Mouse (Mus musculus) CH12.LX (cell line): Measurements from ENCODE around the gene Tgfa. TPM values are rescaled to one million over a fixed set of nuclear protein-coding genes. Genes with fewer than 3 reads are reported as not detected.

ENCODE experiments used
- DNase-seq: peaks from one replicate; pipeline ENCODE4 v3.0.0-alpha.2; 2013; ENCODE audit errors: extremely low read depth
- H3K27ac ChIP-seq: 2 replicates; pipeline ENCODE4 v1.5.1; 2012; ENCODE audit warnings: low read depth, mild to moderate bottlenecking, control low read depth, moderate library complexity; ENCODE audit not compliant: insufficient read depth
- H3K27me3 ChIP-seq: replicated peaks from 2 replicates; pipeline ENCODE3; 2012; ENCODE audit warnings: inconsistent platforms
- H3K36me3 ChIP-seq, 2 experiments: replicated peaks in 1 of 2; 2 replicates each; pipeline versions ENCODE3 to v1.6.1; 2012; ENCODE audit warnings: inconsistent platforms in 1 of 2, low read length in 1 of 2, mild to moderate bottlenecking in 1 of 2, mixed read lengths in 1 of 2, moderate library complexity in 1 of 2; ENCODE audit not compliant: control insufficient read depth in 1 of 2, insufficient read depth in 1 of 2
- H3K4me1 ChIP-seq, 2 experiments: 2 replicates each; pipeline ENCODE4 v1.6.1; 2012; ENCODE audit warnings: inconsistent platforms in 1 of 2, moderate library complexity in 1 of 2; ENCODE audit not compliant: insufficient read depth in 2 of 2, control insufficient read depth in 1 of 2
- H3K4me2 ChIP-seq: 2 replicates; pipeline ENCODE4 v1.6.1; 2012; ENCODE audit warnings: low read depth, mild to moderate bottlenecking, control low read depth; ENCODE audit not compliant: poor library complexity, insufficient read depth, severe bottlenecking
- H3K4me3 ChIP-seq, 3 experiments: fragments of 150-350 bp in 1 of 3; sonication (generic) in 1 of 3; replicated peaks in 1 of 3; 2 replicates each; pipeline versions ENCODE3 to v1.5.1; 2011 to 2012; ENCODE audit warnings: low read depth in 2 of 3, low read length in 2 of 3, mild to moderate bottlenecking in 2 of 3, moderate library complexity in 2 of 3, control low read depth in 1 of 3, improper control_type of control experiment in 1 of 3, inconsistent platforms in 1 of 3, mixed read lengths in 1 of 3; ENCODE audit not compliant: poor library complexity in 1 of 3
- H3K79me2 ChIP-seq: replicated peaks from 2 replicates; pipeline ENCODE4 v1.6.1; 2012; ENCODE audit warnings: mild to moderate bottlenecking, moderate library complexity; ENCODE audit not compliant: control insufficient read depth, poor library complexity, insufficient read depth, severe bottlenecking; ENCODE audit errors: extremely low read depth
- H3K9ac ChIP-seq: 2 replicates; pipeline ENCODE4 v1.6.1; 2012; ENCODE audit warnings: low read depth, mild to moderate bottlenecking, control low read depth, moderate library complexity; ENCODE audit not compliant: insufficient read depth
- H3K9me3 ChIP-seq: replicated peaks from 2 replicates; pipeline ENCODE3; 2012; ENCODE audit warnings: low read length, inconsistent platforms, mixed read lengths
- BHLHE40 ChIP-seq: IDR thresholded peaks from 2 replicates; pipeline ENCODE4 v1.6.1; 2011; ENCODE audit warnings: mild to moderate bottlenecking, low read depth, low read length, improper control_type of control experiment
- ELF1 ChIP-seq: IDR thresholded peaks from 2 replicates; pipeline ENCODE4 v1.6.1; 2014; ENCODE audit warnings: low read depth, mild to moderate bottlenecking, inconsistent platforms, low read length, improper control_type of control experiment
- EP300 ChIP-seq: IDR thresholded peaks from 2 replicates; pipeline ENCODE4 v1.6.1; 2011; ENCODE audit warnings: low read length, improper control_type of control experiment
- ETS1 ChIP-seq: conservative IDR thresholded peaks from 2 replicates; pipeline ENCODE4 v1.6.1; 2012; ENCODE audit warnings: low read depth, mild to moderate bottlenecking, inconsistent platforms, low read length, improper control_type of control experiment, moderate library complexity
- HCFC1 ChIP-seq: IDR thresholded peaks from 2 replicates; pipeline ENCODE4 v1.6.1; 2012; ENCODE audit warnings: low read depth, mild to moderate bottlenecking, inconsistent platforms, low read length, improper control_type of control experiment
- JUN ChIP-seq: IDR thresholded peaks from 2 replicates; pipeline ENCODE4 v1.6.1; 2011; ENCODE audit warnings: low read depth, mild to moderate bottlenecking, low read length, improper control_type of control experiment, moderate library complexity; ENCODE audit not compliant: insufficient read depth
- JUND ChIP-seq: conservative IDR thresholded peaks from 2 replicates; pipeline ENCODE4 v1.6.1; 2011; ENCODE audit warnings: low read depth, low read length, improper control_type of control experiment
- KAT2A ChIP-seq: IDR thresholded peaks from 2 replicates; pipeline ENCODE4 v1.6.1; 2012; ENCODE audit warnings: low read length, improper control_type of control experiment, inconsistent platforms; ENCODE audit not compliant: insufficient replicate concordance
- MAFK ChIP-seq: IDR thresholded peaks from 2 replicates; pipeline ENCODE4 v1.6.1; 2011; ENCODE audit warnings: low read length, improper control_type of control experiment; ENCODE audit not compliant: insufficient replicate concordance
- MAZ ChIP-seq: IDR thresholded peaks from 2 replicates; pipeline ENCODE4 v1.6.1; 2012; ENCODE audit warnings: low read depth, mild to moderate bottlenecking, inconsistent platforms, low read length, improper control_type of control experiment, moderate library complexity
- MYC ChIP-seq: IDR thresholded peaks from 2 replicates; pipeline ENCODE4 v1.6.1; 2011; ENCODE audit warnings: low read depth, mild to moderate bottlenecking, improper control_type of control experiment, low read length
- NELFE ChIP-seq: IDR thresholded peaks from 2 replicates; pipeline ENCODE4 v1.6.1; 2011; ENCODE audit warnings: low read depth, low read length, improper control_type of control experiment
- NRF1 ChIP-seq: IDR thresholded peaks from 2 replicates; pipeline ENCODE4 v1.6.1; 2014; ENCODE audit warnings: low read depth, mild to moderate bottlenecking, inconsistent platforms, low read length, improper control_type of control experiment, moderate library complexity
- PAX5 ChIP-seq: IDR thresholded peaks from 2 replicates; pipeline ENCODE4 v1.6.1; 2012; ENCODE audit warnings: low read length, inconsistent platforms, mixed read lengths
- POLR2A ChIP-seq: IDR thresholded peaks from 2 replicates; pipeline ENCODE4 v1.6.1; 2011; ENCODE audit warnings: low read depth, mild to moderate bottlenecking, improper control_type of control experiment, low read length
- POLR2AphosphoS2 ChIP-seq: IDR thresholded peaks from 2 replicates; pipeline ENCODE4 v1.6.1; 2011; ENCODE audit warnings: low read depth, low read length, improper control_type of control experiment
- RCOR1 ChIP-seq: conservative IDR thresholded peaks from 2 replicates; pipeline ENCODE4 v1.6.1; 2012; ENCODE audit warnings: low read depth, mild to moderate bottlenecking, inconsistent platforms, low read length, improper control_type of control experiment
- SMC3 ChIP-seq: IDR thresholded peaks from 2 replicates; pipeline ENCODE4 v1.6.1; 2011; ENCODE audit warnings: low read depth, low read length, improper control_type of control experiment
- UBTF ChIP-seq: IDR thresholded peaks from 2 replicates; pipeline ENCODE4 v1.6.1; 2012; ENCODE audit warnings: low read depth, mild to moderate bottlenecking, inconsistent platforms, low read length, improper control_type of control experiment, moderate library complexity
- USF1 ChIP-seq: IDR thresholded peaks from 2 replicates; pipeline ENCODE4 v1.6.1; 2014; ENCODE audit warnings: low read depth, mild to moderate bottlenecking, inconsistent platforms, low read length, improper control_type of control experiment
- ZC3H11A ChIP-seq: IDR thresholded peaks from 2 replicates; pipeline ENCODE4 v1.6.1; 2012; ENCODE audit warnings: low read depth, mild to moderate bottlenecking, inconsistent platforms, low read length, improper control_type of control experiment
- ZMIZ1 ChIP-seq: IDR thresholded peaks from 2 replicates; pipeline ENCODE4 v1.6.1; 2012; ENCODE audit warnings: low read depth, mild to moderate bottlenecking, inconsistent platforms, low read length, improper control_type of control experiment
- dilution Hi-C: fragments of 300-500 bp; cut with MboI; formaldehyde crosslinking; loops from 2 replicates; pipeline ENCODE4 v1.14.3; 2020; ENCODE audit warnings: low sequenced_read_pairs; ENCODE audit not compliant: extremely low pct_unique_long_range_greater_than_20kb, extremely low pct_ligation_motif_present
- in situ Hi-C: fragments of 300-500 bp; cut with MboI; formaldehyde crosslinking; loops from 3 replicates; pipeline ENCODE4 v1.14.3; 2019; ENCODE audit warnings: low sequenced_read_pairs, low pct_ligation_motif_present, low pct_unique_long_range_greater_than_20kb, mixed read lengths
- polyA plus RNA-seq: library from polyadenylated mRNA; unstranded; fragments of >175 nt; gene quantifications from 2 replicates; pipeline ENCODE4 v1.2.1, GENCODE M21; 2012; ENCODE audit warnings: low read depth; ENCODE audit not compliant: insufficient read length
- total RNA-seq, 2 experiments: library from RNA; depleted of rRNA; stranded (reverse); fragments of 300-350 nt in 1 of 2; fragments of >200 nt in 1 of 2; gene quantifications; 2 replicates each; pipeline ENCODE4 v1.2.3; 2012 to 2014

Tgfa gene
- total and polyA plus RNA-seq, 3 experiments = not detected

DNA sequence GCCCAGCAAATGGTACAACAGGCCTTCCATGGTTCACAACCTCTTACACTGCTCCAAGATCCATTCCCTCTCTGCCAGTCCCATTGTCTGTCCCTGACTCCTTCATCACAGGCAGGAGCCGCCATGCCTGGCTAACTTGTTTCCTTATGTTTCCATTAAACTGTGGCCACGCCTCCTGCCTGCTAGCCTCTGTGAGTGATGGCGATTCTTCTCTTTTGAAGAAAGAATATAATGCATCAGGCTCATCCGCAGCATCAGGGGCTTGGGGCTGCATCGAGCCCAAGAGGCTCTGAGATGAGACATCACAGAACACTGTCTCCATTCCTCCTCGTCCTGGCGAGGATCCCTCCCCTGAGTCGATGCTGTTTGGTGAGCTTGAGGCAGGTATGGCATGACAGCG is 13.0 kb upstream of the Tgfa start:
- Histone ChIP-seq H3K79me2 (no peaks in the 10 kb centered on the region), H3K4me3 (no peak overlapping the region), H3K27ac (no peak overlapping the region), H3K4me1 (no peaks in the 10 kb centered on the region), H3K27me3 (peaks cover 72% of the 10 kb centered on the region), H3K9ac (no peak overlapping the region), H3K9me3 (no peaks in the 10 kb centered on the region), H3K4me2 (no peak overlapping the region), H3K36me3 (no peaks in the 10 kb centered on the region)
- TF ChIP-seq NELFE (no peak), USF1 (no peak)
- in situ Hi-C loops (no loop called here), dilution Hi-C loops (no loop called here)
- no peak for DNase-seq

DNA sequence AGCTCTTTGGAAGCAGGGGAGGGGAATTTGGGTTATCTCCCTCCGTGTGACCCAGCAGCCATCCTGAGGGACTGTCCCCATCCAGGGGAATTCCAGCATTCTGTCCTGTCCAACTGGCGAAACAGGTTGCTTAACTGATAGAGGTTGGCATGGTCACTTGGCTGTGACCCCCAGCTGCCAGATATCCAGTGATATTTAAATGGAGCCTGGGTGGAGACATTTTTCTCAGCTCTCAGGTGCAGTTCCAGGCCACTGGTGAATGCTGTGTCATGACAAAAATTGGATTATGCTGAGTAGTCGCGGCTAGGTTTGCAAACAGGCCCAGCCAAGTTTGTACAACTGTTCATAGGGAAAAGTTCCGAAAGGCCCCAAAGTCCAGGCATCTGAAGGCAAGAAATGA is 12.4 kb upstream of the Tgfa start:
- no peak overlapping the region for H3K27ac ChIP-seq
- no peak overlapping the region for H3K9ac ChIP-seq
- H3K36me3 ChIP-seq = no peaks in the 10 kb centered on the region
- no peak overlapping the region for H3K4me2 ChIP-seq
- no peaks in the 10 kb centered on the region for H3K4me1 ChIP-seq
- dilution Hi-C loops (no loop called here), in situ Hi-C loops (no loop called here)
- TF ChIP-seq RCOR1 (no peak), ZC3H11A (no peak), MYC (no peak), MAZ (no peak), POLR2AphosphoS2 (no peak), KAT2A (no peak), JUND (no peak), PAX5 (no peak), BHLHE40 (no peak), SMC3 (no peak)
- H3K27me3 ChIP-seq = peaks cover 70% of the 10 kb centered on the region
- peaks cover 3% of the 10 kb centered on the region for H3K9me3 ChIP-seq
- H3K79me2 ChIP-seq = no peaks in the 10 kb centered on the region
- H3K4me3 ChIP-seq = no peak overlapping the region
- no peak for DNase-seq

DNA sequence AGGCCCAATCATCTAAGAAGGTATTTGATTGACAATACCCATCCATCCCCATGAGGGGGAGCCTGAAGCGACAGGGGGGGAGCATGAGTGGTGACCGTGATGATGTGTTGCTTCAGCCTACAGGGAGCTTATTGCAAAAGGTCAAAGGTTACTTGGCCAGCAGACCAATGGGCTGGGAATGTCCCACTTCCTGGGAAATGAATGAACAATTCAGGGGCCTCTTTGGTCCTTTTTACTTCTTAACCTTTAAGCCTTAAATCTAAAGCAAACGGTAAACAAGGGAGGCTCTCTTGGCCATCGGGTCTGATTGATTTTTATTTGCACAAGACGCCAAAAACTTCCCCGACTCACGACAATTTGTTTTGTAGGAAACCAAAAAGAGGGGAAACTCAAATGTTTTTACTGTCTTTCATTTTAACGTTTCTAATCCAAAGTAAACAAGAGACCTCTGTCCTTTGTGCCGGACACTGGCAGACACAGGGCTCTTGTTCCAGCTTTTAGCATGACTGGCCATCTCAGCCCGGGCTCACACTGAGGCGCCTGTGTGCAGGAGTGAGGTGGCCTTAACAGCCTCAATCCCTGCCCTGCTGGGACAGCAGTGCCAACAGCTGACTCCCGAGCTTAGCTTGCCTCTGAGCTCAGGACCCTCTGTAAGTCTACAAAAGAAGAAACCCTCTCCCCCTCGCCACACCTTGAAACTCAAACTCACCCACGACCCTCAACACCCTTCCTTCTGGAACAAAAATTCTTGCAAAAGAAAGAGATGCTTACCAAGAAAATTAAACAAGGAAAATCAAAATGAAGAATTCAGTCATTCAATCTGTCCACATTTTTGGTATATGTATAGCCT is 8.7 kb upstream of the Tgfa start:
- dilution Hi-C loops = no loop called here

More for the DNA sequence above, 8.7 kb upstream of the Tgfa start:
- no peak overlapping the region for H3K4me3 ChIP-seq
- TF ChIP-seq POLR2A (no peak), JUN (no peak), ELF1 (no peak), EP300 (no peak), NELFE (no peak), MYC (no peak), KAT2A (no peak), MAFK (no peak), ETS1 (no peak), NRF1 (no peak), SMC3 (no peak), POLR2AphosphoS2 (no peak), UBTF (no peak), ZMIZ1 (no peak), ZC3H11A (no peak), HCFC1 (no peak)
- DNase-seq = no peak
- in situ Hi-C loops = no loop called here
- H3K4me2 ChIP-seq = no peak overlapping the region
- no peak overlapping the region for H3K9ac ChIP-seq
- no peaks in the 10 kb centered on the region for H3K4me1 ChIP-seq
- no peaks in the 10 kb centered on the region for H3K36me3 ChIP-seq
- peaks cover 63% of the 10 kb centered on the region for H3K27me3 ChIP-seq
- no peaks in the 10 kb centered on the region for H3K79me2 ChIP-seq
- H3K27ac ChIP-seq = no peak overlapping the region
- peaks cover 3% of the 10 kb centered on the region for H3K9me3 ChIP-seq
